Comparison of ENCODE assay signal across 13 mouse cellular contexts in the genomic region with DNA sequence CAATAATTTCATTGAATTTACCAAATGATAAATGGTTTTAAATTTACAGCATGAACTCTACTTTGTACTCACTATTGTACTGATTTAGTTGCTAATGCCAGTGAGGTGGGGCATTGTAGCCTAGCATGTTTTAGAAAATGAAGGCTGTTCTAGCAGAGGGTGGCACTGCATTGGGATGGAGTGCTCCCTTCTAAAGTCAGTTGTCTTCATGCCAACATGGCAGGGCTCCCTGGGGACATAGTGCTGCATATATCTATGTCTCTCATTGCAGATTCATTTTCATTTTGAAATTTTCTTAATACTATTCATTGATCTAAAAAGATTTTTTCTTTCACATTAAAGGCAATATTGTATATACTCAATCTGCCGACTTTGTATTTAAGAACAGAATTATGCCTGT.
"Had no signal": no experiment of that assay in that cellular context is flagged by ENCODE, and none has a peak within 500 bp of the region (broad histone marks: within the 10 kb centered on the region; RNA-seq: fewer than 3 reads in every experiment).

No protein-coding gene starts in this region.

- DNase-seq: gastrocnemius, adult 2 months; gastrocnemius, postnatal 10 days; gastrocnemius, postnatal 25 days; heart, adult 18-20 months; heart, postnatal 10 days; heart, postnatal 4 days; kidney, adult 18-20 months; kidney, adult 8-10 months; kidney, postnatal 10 days; kidney, postnatal 25 days; kidney, postnatal 4 days; liver; liver, embryonic 13.5 days had no signal
